Mouse (Mus musculus) right cerebral cortex, postnatal 25 days (tissue): ENCODE data around the gene Cryaa.

Experiments
- DNase-seq: peaks from one replicate; pipeline ENCODE4 v3.0.0; 2022

The Cryaa gene

GRCm38 (mm10) chr17:31713709-31714108 lies 36.1 kb downstream of the Cryaa start:
- DNase-seq: no peak

GRCm38 (mm10) chr17:31714125-31714524 lies 36.5 kb downstream of the Cryaa start:
- DNase-seq: no peak

- DNase-seq: no peak
Observed at GRCm38 (mm10) chr17:31715006-31715405, 37.4 kb downstream of the Cryaa start.

- DNase-seq: no peak
Observed at GRCm38 (mm10) chr17:31721637-31722036, 44.0 kb downstream of the Cryaa start.

GRCm38 (mm10) chr17:31725366-31725765 lies 47.8 kb downstream of the Cryaa start:
- DNase-seq: no peak

- DNase-seq: no peak
Observed at GRCm38 (mm10) chr17:31726216-31726615, 48.6 kb downstream of the Cryaa start.

- DNase-seq: no peak
Observed at GRCm38 (mm10) chr17:31727230-31727629, 49.6 kb downstream of the Cryaa start.

- DNase-seq: no peak
Observed at GRCm38 (mm10) chr17:31728043-31728442, 50.4 kb downstream of the Cryaa start.

- DNase-seq: no peak
Observed at GRCm38 (mm10) chr17:31728968-31729501, 51.4 kb downstream of the Cryaa start.

- no peak for DNase-seq
Observed at GRCm38 (mm10) chr17:31731038-31731437, 53.4 kb downstream of the Cryaa start.
